Mouse (Mus musculus) hindbrain, postnatal 0 days (tissue): ENCODE measurements around the gene Scmh1. TPM values are rescaled to one million over a fixed set of nuclear protein-coding genes. Genes with fewer than 3 reads are reported as not detected.

ENCODE experiments used
- ATAC-seq: fragments of 200-750 bp; cut with Nextera tagmentation; 2 replicates; pipeline ENCODE4 v1.8.0; 2017; ENCODE audit warnings: mild to moderate bottlenecking, moderate TSS enrichment, moderate library complexity
- DNase-seq: peaks from one replicate; pipeline ENCODE4 v3.0.0-alpha.2; 2015; ENCODE audit warnings: low spot score
- H3K27ac ChIP-seq: fragments of 300-500 bp; sonication (generic); 2 replicates; pipeline ENCODE4 v1.5.1; 2014; ENCODE audit warnings: mild to moderate bottlenecking
- H3K27me3 ChIP-seq: fragments of 300-500 bp; sonication (generic); 2 replicates; pipeline ENCODE4 v1.6.1; 2014; ENCODE audit warnings: low read length, mixed read lengths; ENCODE audit not compliant: insufficient read depth
- H3K36me3 ChIP-seq: fragments of 300-500 bp; sonication (generic); 2 replicates; pipeline ENCODE4 v1.6.1; 2014; ENCODE audit warnings: low read length, mixed read lengths; ENCODE audit not compliant: insufficient read depth
- H3K4me1 ChIP-seq: fragments of 300-500 bp; sonication (generic); 2 replicates; pipeline ENCODE4 v1.6.1; 2014; ENCODE audit warnings: antibody characterized with exemption, low read length, mixed read lengths; ENCODE audit not compliant: insufficient read depth
- H3K4me2 ChIP-seq: fragments of 300-500 bp; sonication (generic); 2 replicates; pipeline ENCODE4 v1.6.1; 2014; ENCODE audit warnings: low read depth, mild to moderate bottlenecking, low read length, moderate library complexity, mixed read lengths
- H3K4me3 ChIP-seq: fragments of 300-500 bp; sonication (generic); 2 replicates; pipeline ENCODE4 v1.5.1; 2014; ENCODE audit warnings: low read length
- H3K9ac ChIP-seq: fragments of 300-500 bp; sonication (generic); replicated peaks from 2 replicates; pipeline ENCODE4 v1.6.1; 2014; ENCODE audit warnings: mild to moderate bottlenecking, low read length, moderate library complexity, mixed read lengths
- H3K9me3 ChIP-seq: fragments of 300-500 bp; sonication (generic); 2 replicates; pipeline ENCODE4 v1.6.1; 2016; ENCODE audit warnings: low read length, mixed read lengths
- CTCF ChIP-seq: IDR thresholded peaks from 2 replicates; pipeline ENCODE4 v1.5.1; 2016; ENCODE audit warnings: antibody characterized with exemption, control low read depth, low read depth
- WGBS: fragments of 180-500 bp; shearing (Covaris S2); extraction: QIAGEN DNeasy Blood & Tissue Kit; methylation state at CpG from one replicate; pipeline ENCODE4 v1.1.7; 2014; 5-methylcytosine and 5-hydroxymethylcytosine counted together
- polyA plus RNA-seq: library from polyadenylated mRNA; unstranded; fragments of >200 nt; fragmentation: Nextera tagmentation; extraction: Ambion mirVana; gene quantifications from 2 replicates; pipeline ENCODE4 v1.2.1, GENCODE M21; 2015
- total RNA-seq: library from RNA; depleted of rRNA; stranded (reverse); fragments of >200 nt; gene quantifications from 2 replicates; pipeline ENCODE4 v1.2.3, GENCODE M21; 2014; rRNA removed

Scmh1 gene
- total and polyA plus RNA-seq, 2 experiments from 2014 or later = 52.5 to 65.0 TPM

DNA sequence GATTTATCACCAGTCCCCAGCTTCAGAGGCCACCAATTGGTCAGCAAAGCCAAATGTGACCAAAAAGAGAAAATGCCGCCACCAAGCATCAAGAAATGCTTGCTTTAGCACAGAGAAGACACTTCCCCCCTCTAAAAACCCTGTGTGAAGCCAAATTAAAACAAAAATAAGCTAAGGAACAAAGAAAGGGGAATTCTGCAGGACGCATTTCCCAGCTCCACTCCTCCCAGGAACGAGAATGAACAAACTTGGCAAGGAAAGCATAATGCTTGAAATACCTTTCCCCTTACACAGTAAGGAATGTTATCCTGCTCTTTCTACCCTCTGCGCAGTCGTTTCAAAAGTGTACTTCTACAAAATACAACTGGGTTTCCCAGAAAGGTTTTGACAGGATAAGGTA lies 162.9 kb downstream of the Scmh1 start:
- 0 out of 2 replicates have a peak overlapping the region, but pooled peaks have one; percentile 13 for H3K9ac ChIP-seq
- peaks cover 16% of the 10 kb centered on the region for H3K4me1 ChIP-seq
- no peak for DNase-seq
- WGBS = 33% methylated on average over 5 of the region's 5 CpGs
- H3K9me3 ChIP-seq = no peaks in the 10 kb centered on the region
- TF ChIP-seq CTCF = no peak
- H3K27me3 ChIP-seq = no peaks in the 10 kb centered on the region
- H3K4me3 ChIP-seq = peak overlapping the region; percentile 6; the same call in 1 of the 2 replicates
- peak overlapping the region; percentile 58 for H3K4me2 ChIP-seq
- ATAC-seq = no peak
- H3K36me3 ChIP-seq = peaks cover 14% of the 10 kb centered on the region
- 0 out of 2 replicates have a peak overlapping the region, but pooled peaks have one; percentile 15 for H3K27ac ChIP-seq

- DNase-seq = no peak
- Histone ChIP-seq H3K9ac (peak overlapping the region; percentile 92), H3K4me3 (peak overlapping the region; percentile 76), H3K27ac (peak overlapping the region; percentile 97), H3K36me3 (peaks cover 8% of the 10 kb centered on the region; the same call in 1 of the 2 replicates), H3K4me2 (peak overlapping the region; percentile 58), H3K27me3 (no peaks in the 10 kb centered on the region), H3K9me3 (no peaks in the 10 kb centered on the region), H3K4me1 (peaks cover 16% of the 10 kb centered on the region)
- ATAC-seq = no peak
- no peak for TF ChIP-seq CTCF
- 4% methylated on average over 4 of the region's 4 CpGs for WGBS
Observed at GRCm38 (mm10) chr4:120569025-120569424, 163.9 kb downstream of the Scmh1 start.

DNA sequence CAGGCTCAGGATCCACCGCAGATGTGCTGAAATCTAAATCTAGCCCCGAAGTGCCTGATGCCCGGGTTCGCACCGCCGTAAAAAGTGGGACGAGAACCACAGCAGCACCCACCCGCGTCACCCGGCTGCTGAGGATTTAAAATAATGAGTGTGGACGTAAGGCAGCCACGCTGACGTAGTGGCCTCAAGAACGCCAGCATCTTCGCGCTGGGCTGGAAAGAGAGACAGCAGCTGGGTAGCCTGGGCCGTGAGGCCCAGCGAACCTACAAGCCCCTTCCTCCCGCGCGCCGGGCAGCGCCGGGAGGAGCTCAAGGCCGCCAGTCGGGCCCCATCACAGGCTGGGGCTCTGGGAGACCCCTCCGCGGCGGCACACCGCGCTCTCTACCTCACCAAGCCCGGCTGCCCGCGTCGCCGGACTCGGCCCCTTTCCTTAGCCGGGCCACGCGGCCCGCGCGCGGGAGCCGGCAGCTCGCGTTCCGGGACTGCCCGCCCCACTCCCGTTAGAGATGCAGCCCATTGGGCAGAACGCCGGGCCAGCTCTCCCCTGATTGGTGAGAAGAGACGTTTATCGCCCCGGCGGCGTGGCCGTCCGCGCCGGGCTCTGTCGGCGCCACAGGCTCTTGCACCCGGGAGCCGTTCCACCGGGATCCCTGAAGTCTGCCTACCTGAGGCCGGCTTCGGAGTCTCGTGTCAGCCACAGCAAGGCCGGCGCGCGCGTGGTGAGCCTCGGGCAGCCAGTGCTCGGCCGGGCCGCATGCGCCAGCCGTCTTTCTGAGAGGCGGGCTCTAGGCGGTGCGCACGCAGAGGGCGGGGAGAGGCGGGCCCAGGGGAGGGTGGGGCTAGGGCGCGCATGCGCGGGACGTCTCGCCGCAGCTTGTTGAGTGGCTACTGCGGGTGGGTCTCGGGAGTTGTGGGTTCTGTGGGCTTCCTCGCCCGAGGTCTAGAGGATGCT lies 164.7 kb downstream of the Scmh1 start, which contains the start of gene Ctps:
Gene Ctps, minus strand, starts transcription at position 791 of the 952 bp plus-strand sequence.
- Histone ChIP-seq H3K9me3 (no peaks in the 10 kb centered on the region), H3K4me1 (peaks cover 16% of the 10 kb centered on the region), H3K4me2 (peak within 1 kb of the TSS; percentile 58), H3K27me3 (no peaks in the 10 kb centered on the region), H3K9ac (peak within 1 kb of the TSS; percentile 92), H3K4me3 (peak within 1 kb of the TSS; percentile 76), H3K27ac (peak within 1 kb of the TSS; percentile 97), H3K36me3 (peaks cover 1% of the 10 kb centered on the region; the same call in 1 of the 2 replicates)
- no peak for TF ChIP-seq CTCF
- DNase-seq (peak; percentile 97), ATAC-seq (peak; percentile 98)
- 2% methylated on average over 86 of the region's 97 CpGs for WGBS

- Histone ChIP-seq H3K36me3 (no peaks in the 10 kb centered on the region), H3K4me2 (peak overlapping the region; percentile 58), H3K9me3 (no peaks in the 10 kb centered on the region), H3K9ac (peak overlapping the region; percentile 92), H3K27ac (peak overlapping the region; percentile 97), H3K27me3 (no peaks in the 10 kb centered on the region), H3K4me3 (peak overlapping the region; percentile 76), H3K4me1 (peaks cover 16% of the 10 kb centered on the region)
- no peak for DNase-seq
- whole genome bisulfite sequencing = 1% methylated on average over 27 of the region's 27 CpGs
- ATAC-seq = peak; percentile 69
- no peak for TF ChIP-seq CTCF
Observed at GRCm38 (mm10) chr4:120570438-120571069, 165.5 kb downstream of the Scmh1 start.

GRCm38 (mm10) chr4:120571070-120571464 lies 166.0 kb downstream of the Scmh1 start:
- no peaks in the 10 kb centered on the region for H3K9me3 ChIP-seq
- H3K9ac ChIP-seq = peak overlapping the region; percentile 92
- H3K4me3 ChIP-seq = peak overlapping the region; percentile 76
- no peak for ATAC-seq
- H3K4me1 ChIP-seq = peaks cover 16% of the 10 kb centered on the region
- no peak for TF ChIP-seq CTCF
- peak overlapping the region; percentile 97 for H3K27ac ChIP-seq
- H3K27me3 ChIP-seq = no peaks in the 10 kb centered on the region
- 74% methylated on average over 3 of the region's 3 CpGs for WGBS
- H3K36me3 ChIP-seq = no peaks in the 10 kb centered on the region
- no peak for DNase-seq
- H3K4me2 ChIP-seq = peak overlapping the region; percentile 58

- Histone ChIP-seq H3K4me2 (no peak overlapping the region), H3K4me3 (no peak overlapping the region), H3K27me3 (no peaks in the 10 kb centered on the region), H3K4me1 (peaks cover 16% of the 10 kb centered on the region), H3K9ac (no peak overlapping the region), H3K36me3 (no peaks in the 10 kb centered on the region), H3K9me3 (no peaks in the 10 kb centered on the region), H3K27ac (no peak overlapping the region)
- TF ChIP-seq CTCF = no peak
- 74% methylated on average over 3 of the region's 3 CpGs for WGBS
- DNase-seq (no peak), ATAC-seq (no peak)
Observed at GRCm38 (mm10) chr4:120571691-120572090, 166.6 kb downstream of the Scmh1 start.

Other genes with a start within 250 kb of the Scmh1 start
- 0.94 TPM in 1 of 2 replicates, not detected in the other for gene Edn2, start 244.1 kb upstream of the Scmh1 start, total RNA-seq
- 0.25 and 0.32 TPM in 2 replicates for gene Edn2, start 244.1 kb upstream of the Scmh1 start, polyA plus RNA-seq
- gene Foxo6, start 117.9 kb upstream of the Scmh1 start, total RNA-seq = 23.8 and 25.1 TPM in 2 replicates
- 1.2 and 1.3 TPM in 2 replicates for gene Foxo6, start 117.9 kb upstream of the Scmh1 start, polyA plus RNA-seq
- gene Slfnl1, start 127.0 kb downstream of the Scmh1 start, total RNA-seq = 0.73 TPM in 1 of 2 replicates, not detected in the other
- not detected in 2 replicates for gene Slfnl1, start 127.0 kb downstream of the Scmh1 start, polyA plus RNA-seq
- 42.2 and 52.0 TPM in 2 replicates for gene Ctps, start 165.0 kb downstream of the Scmh1 start, total RNA-seq
- 61.4 and 65.0 TPM in 2 replicates for gene Ctps, start 165.0 kb downstream of the Scmh1 start, polyA plus RNA-seq
- gene Gm8439, start 183.5 kb downstream of the Scmh1 start, total RNA-seq = not detected in 2 replicates
- not detected in 2 replicates for gene Gm8439, start 183.5 kb downstream of the Scmh1 start, polyA plus RNA-seq